Mouse (Mus musculus): ENCODE results near the gene Klf11. TPM values are rescaled to one million over a fixed set of nuclear protein-coding genes. Genes with fewer than 3 reads are reported as not detected.
A peak's percentile ranks its signal among the peaks of the same experiment; 100 is the strongest.

Klf11 gene
- polyA plus RNA-seq, 1 experiment from 2014 or later: 8.7 TPM

DNA sequence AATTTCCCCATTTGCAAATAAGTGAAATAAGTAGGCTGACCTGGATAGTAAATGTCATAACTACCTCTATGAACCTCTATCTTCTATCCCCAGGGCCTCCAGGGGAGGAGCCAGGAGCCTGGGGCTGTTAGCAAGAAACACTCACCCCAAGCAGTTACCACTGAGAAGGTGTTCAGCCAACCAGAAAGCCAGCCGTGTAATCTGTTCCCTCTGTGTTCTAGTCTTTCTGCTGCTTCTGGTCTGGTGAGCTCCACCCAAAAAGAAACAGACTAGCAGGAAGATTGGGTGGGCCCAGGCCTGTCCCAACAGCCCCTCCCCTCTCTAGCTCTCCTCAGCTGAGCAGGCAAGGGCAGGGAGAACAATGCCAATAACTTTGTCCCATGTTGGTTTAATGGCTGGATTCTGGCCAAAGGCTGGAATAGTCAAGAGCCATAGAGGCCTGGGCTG is 6.9 kb upstream of the Klf11 start:
- H3K9ac ChIP-seq (ENCODE audit: low read depth, low read length): no peak overlapping the region; the same call in 1 of the 2 replicates
- DNase-seq (ENCODE audit: low spot score) (no peak), ATAC-seq (replicated peaks; ENCODE audit: low FRiP score) (peak; percentile 94)
- peaks cover 34% of the 10 kb centered on the region for H3K4me1 ChIP-seq (replicated peaks; ENCODE audit: control insufficient read depth, insufficient read depth, low read length)
- no peaks in the 10 kb centered on the region for H3K36me3 ChIP-seq (ENCODE audit: control insufficient read depth, insufficient read depth, low read length)
- H3K27ac ChIP-seq (ENCODE audit: low read depth, low read length): peak overlapping the region; percentile 81
- H3K4me3 ChIP-seq (ENCODE audit: low read depth, low read length): no peak overlapping the region
- WGBS: 48% methylated on average over 1 of the region's 1 CpGs
- no peaks in the 10 kb centered on the region for H3K27me3 ChIP-seq (replicated peaks; ENCODE audit: control insufficient read depth, insufficient read depth, low read length)
- no peaks in the 10 kb centered on the region for H3K9me3 ChIP-seq (ENCODE audit: control insufficient read depth, low read length)
- peak overlapping the region; percentile 36 for H3K4me2 ChIP-seq

DNA sequence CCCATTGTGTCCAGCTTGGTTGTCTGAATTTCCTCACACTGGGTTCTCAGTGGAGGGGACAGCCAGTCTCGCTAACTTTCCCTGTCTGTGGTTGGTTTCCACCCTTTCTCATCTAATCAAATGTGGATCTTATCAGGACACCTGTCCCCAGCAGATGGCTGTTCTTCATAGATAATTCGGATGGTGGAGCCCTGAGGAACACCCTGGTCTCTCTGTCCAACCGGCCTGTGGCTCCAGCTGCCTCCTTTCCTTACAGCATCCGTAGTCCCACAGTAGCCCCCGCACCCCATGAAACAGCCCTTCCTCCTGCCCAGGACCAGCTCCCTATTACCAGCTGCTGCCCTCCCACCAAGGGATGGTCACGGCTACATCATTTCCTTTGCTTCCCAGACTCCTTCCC is 5.2 kb upstream of the Klf11 start:
- Histone ChIP-seq H3K9me3 (ENCODE audit: control insufficient read depth, low read length) (no peaks in the 10 kb centered on the region), H3K4me3 (ENCODE audit: low read depth, low read length) (no peak overlapping the region), H3K27me3 (replicated peaks; ENCODE audit: control insufficient read depth, insufficient read depth, low read length) (no peaks in the 10 kb centered on the region), H3K4me2 (peak overlapping the region; percentile 49), H3K36me3 (ENCODE audit: control insufficient read depth, insufficient read depth, low read length) (no peaks in the 10 kb centered on the region), H3K4me1 (replicated peaks; ENCODE audit: control insufficient read depth, insufficient read depth, low read length) (peaks cover 46% of the 10 kb centered on the region), H3K27ac (ENCODE audit: low read depth, low read length) (peak overlapping the region; percentile 59), H3K9ac (ENCODE audit: low read depth, low read length) (peak overlapping the region; percentile 26)
- no peak for DNase-seq (ENCODE audit: low spot score)
- 52% methylated on average over 6 of the region's 6 CpGs for WGBS
- peak; percentile 72 for ATAC-seq (replicated peaks; ENCODE audit: low FRiP score)

DNA sequence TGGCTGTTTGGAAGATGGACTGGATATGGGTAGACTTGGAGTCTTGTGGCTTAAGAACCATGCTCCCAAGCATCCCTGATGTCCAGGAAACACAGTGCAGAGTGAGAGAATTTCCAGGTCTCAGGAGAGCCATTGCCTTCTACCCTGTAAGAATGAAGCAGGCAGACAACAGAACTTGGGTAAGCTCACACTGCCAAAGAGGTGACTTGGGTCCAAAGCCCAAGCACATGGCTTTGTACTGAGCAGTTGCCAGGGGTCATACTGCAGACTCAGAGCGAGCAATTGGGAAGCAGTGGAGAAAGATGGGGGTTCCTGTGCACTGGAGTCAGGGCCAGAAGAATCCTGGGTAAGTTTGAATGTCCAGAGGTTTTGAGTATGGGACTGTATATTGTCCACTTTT is 3.0 kb upstream of the Klf11 start:
- ATAC-seq (replicated peaks; ENCODE audit: low FRiP score) (no peak), DNase-seq (ENCODE audit: low spot score) (no peak)
- Histone ChIP-seq H3K36me3 (ENCODE audit: control insufficient read depth, insufficient read depth, low read length) (no peaks in the 10 kb centered on the region; the same call in 1 of the 2 replicates), H3K4me2 (no peak overlapping the region), H3K9ac (ENCODE audit: low read depth, low read length) (no peak overlapping the region), H3K27ac (ENCODE audit: low read depth, low read length) (no peak overlapping the region), H3K27me3 (replicated peaks; ENCODE audit: control insufficient read depth, insufficient read depth, low read length) (no peaks in the 10 kb centered on the region), H3K4me1 (replicated peaks; ENCODE audit: control insufficient read depth, insufficient read depth, low read length) (peaks cover 54% of the 10 kb centered on the region), H3K4me3 (ENCODE audit: low read depth, low read length) (no peak overlapping the region), H3K9me3 (ENCODE audit: control insufficient read depth, low read length) (no peaks in the 10 kb centered on the region)
- WGBS: 74% methylated on average over 1 of the region's 1 CpGs

DNA sequence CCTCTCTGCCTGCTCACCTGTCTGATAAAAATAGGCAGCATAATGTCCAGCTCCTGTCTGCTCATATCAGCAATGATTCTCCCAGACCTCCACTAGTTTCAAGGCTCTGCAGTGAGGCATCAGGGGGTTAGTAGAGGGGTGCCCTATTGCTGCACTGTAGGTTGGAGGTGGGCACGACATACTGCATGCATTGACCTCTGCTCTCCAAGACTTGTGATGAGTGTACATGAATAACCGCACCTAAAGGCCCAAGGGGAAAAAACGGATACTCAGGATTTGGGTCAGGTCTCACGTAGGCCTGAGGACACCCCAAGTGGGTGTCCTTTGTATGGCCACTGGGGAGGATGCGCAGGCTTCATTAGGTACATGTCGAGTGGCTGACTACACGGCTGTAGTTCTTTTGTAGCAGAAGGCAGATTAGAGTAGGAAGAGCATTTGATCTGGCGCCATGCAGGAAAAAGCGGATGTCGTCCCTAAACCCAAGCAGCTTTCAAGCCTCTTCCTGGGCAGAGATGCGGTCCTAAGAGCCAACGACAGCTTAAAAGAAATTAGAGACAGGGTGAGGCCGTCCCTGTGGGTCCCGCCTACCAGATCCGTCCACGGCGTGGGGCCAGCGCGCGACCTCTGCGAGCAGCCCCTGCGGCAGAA is 535 bp upstream of the Klf11 start:
- 7% methylated on average over 22 of the region's 22 CpGs for WGBS
- DNase-seq (ENCODE audit: low spot score): no peak

DNA sequence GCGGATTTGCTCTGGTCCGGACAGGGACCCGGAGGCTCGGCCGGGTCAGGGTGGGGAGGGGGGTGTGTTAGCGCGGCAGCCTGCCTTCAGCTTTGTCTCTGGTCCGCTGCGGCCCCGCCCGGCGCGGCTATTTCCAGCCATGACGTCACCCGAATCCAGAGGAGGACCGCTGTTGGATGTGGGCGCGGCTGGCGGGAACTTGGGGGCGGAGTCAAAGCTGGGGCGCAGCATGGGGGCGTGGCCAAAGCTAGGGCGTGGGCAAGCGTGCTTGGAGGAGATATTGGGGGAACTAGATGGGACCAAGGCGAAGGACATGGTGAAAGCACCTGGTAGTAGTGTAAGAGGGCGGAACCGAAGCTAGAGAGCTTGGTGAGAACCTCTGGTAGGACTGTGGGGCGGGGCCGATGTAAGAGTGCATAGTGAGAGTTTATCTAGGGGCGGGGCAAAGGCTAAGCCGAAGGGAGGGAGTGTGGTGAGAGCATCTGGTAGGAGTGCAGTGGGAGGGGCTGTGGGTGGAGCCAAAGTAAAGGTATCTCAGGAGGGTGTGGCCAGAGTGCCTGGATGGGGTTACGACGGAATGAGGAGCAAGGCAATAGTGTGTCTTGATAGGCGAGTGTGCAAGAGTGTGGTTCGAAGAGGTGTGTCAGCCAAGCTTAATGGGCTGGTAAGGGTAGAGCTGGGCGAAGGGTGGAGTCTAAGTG is 718 bp downstream of the Klf11 start:
- ATAC-seq (replicated peaks; ENCODE audit: low FRiP score) (peak; percentile 89), DNase-seq (ENCODE audit: low spot score) (peak; percentile 99)
- peak overlapping the region; percentile 94 for H3K9ac ChIP-seq (ENCODE audit: low read depth, low read length)
- H3K4me3 ChIP-seq (ENCODE audit: low read depth, low read length): peak overlapping the region; percentile 93
- 1% methylated on average over 36 of the region's 36 CpGs for WGBS
- no peaks in the 10 kb centered on the region for H3K27me3 ChIP-seq (replicated peaks; ENCODE audit: control insufficient read depth, insufficient read depth, low read length)
- peaks cover 22% of the 10 kb centered on the region for H3K36me3 ChIP-seq (ENCODE audit: control insufficient read depth, insufficient read depth, low read length)
- no peaks in the 10 kb centered on the region for H3K9me3 ChIP-seq (ENCODE audit: control insufficient read depth, low read length)
- H3K27ac ChIP-seq (ENCODE audit: low read depth, low read length): peak overlapping the region; percentile 96
- peaks cover 32% of the 10 kb centered on the region for H3K4me1 ChIP-seq (replicated peaks; ENCODE audit: control insufficient read depth, insufficient read depth, low read length)
- H3K4me2 ChIP-seq: peak overlapping the region; percentile 86

More for the DNA sequence above, 535 bp upstream of the Klf11 start:
- peak overlapping the region; percentile 93 for H3K4me3 ChIP-seq (ENCODE audit: low read depth, low read length)
- peaks cover 38% of the 10 kb centered on the region for H3K4me1 ChIP-seq (replicated peaks; ENCODE audit: control insufficient read depth, insufficient read depth, low read length)
- H3K27me3 ChIP-seq (replicated peaks; ENCODE audit: control insufficient read depth, insufficient read depth, low read length): no peaks in the 10 kb centered on the region
- no peak for ATAC-seq (replicated peaks; ENCODE audit: low FRiP score)
- H3K4me2 ChIP-seq: peak overlapping the region; percentile 86
- no peaks in the 10 kb centered on the region for H3K9me3 ChIP-seq (ENCODE audit: control insufficient read depth, low read length)
- peaks cover 14% of the 10 kb centered on the region for H3K36me3 ChIP-seq (ENCODE audit: control insufficient read depth, insufficient read depth, low read length)
- peak overlapping the region; percentile 85 for H3K27ac ChIP-seq (ENCODE audit: low read depth, low read length)
- H3K9ac ChIP-seq (ENCODE audit: low read depth, low read length): peak overlapping the region; percentile 94

DNA sequence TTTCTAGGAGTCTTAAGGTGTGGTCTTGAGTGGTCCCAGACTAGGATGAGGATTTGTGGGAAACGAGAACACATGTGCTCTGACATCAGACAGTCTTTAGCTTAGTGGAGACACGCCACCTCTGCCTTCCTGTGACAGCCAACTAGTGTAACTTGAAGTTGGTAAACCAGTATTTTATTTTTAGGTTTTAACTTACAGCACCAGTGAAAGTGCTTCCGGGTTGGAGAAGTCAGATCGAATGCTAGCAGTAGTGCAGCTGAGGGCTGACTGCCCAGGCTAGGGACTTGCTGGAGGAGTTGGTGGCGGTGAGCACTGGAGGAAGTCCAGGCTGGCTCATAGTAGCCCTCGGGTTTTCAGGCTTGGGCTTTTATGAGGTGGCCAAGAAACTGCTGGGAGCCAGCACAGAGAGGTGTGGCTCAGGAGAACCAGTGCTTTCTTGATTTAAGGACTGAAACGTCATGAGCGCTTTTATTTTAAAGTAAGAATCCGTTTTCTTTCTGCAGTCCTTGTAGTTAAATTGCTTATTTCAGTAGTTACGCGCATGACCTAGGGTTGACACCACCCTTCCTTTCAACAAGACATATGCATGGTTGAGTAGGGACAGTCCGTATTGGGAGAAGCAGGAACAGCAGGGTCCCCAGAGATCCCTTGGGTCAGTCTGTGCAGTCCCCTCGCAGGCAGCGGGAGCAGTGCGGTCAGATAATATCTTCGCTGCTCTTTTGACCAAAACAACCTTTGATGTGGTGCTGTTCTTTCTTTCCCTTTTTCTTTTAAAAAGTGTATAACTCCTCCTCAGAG is 3.2 kb downstream of the Klf11 start:
- WGBS: 87% methylated on average over 16 of the region's 16 CpGs
- no peak overlapping the region for H3K4me2 ChIP-seq
- ATAC-seq (replicated peaks; ENCODE audit: low FRiP score): no peak

DNA sequence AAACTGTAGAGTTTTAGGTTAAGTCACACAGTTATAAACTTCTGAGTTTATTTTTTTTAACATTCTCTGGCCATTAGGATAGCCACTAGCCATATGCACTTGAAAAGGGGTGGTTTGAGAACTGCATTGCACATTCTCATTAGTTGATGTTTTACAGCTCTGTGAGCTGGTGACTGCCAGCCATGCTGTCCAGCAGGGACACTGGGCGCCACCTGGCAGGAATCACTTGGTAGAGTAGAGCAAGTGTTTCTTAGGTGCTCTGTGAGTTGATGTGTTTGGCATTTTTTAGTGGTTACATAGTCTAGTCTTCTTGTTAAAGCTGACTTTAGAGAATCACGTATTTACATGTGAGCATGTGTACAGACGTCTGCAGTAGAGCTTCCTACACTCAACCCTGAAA is 5.4 kb downstream of the Klf11 start:
- no peak overlapping the region for H3K4me3 ChIP-seq (ENCODE audit: low read depth, low read length)
- WGBS: 86% methylated on average over 3 of the region's 3 CpGs

More for the DNA sequence above, 3.2 kb downstream of the Klf11 start:
- Histone ChIP-seq H3K9ac (ENCODE audit: low read depth, low read length) (no peak overlapping the region), H3K9me3 (ENCODE audit: control insufficient read depth, low read length) (no peaks in the 10 kb centered on the region), H3K27me3 (replicated peaks; ENCODE audit: control insufficient read depth, insufficient read depth, low read length) (no peaks in the 10 kb centered on the region), H3K27ac (ENCODE audit: low read depth, low read length) (no peak overlapping the region), H3K36me3 (ENCODE audit: control insufficient read depth, insufficient read depth, low read length) (peaks cover 29% of the 10 kb centered on the region), H3K4me1 (replicated peaks; ENCODE audit: control insufficient read depth, insufficient read depth, low read length) (peaks cover 46% of the 10 kb centered on the region), H3K4me3 (ENCODE audit: low read depth, low read length) (no peak overlapping the region)
- no peak for DNase-seq (ENCODE audit: low spot score)

DNA sequence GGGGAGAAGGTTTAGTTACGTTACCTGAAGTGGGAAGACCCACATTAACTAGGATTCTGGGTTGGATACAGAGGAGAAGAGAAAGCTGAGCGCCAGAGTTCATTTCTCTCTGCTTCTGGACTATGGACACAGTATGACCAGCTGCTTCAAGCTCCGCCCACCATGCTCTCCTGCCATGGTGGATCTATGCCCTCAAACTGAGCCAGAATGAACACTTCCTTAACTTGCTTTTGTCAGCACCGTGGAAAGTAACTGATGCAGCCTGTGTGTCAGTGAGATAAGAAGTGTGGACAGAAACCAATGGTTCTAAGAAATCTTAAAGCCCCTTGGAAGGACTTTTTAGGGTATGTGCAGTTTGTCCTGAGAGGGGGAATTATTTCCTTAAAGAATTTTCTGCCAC is 7.9 kb downstream of the Klf11 start:
- no peak overlapping the region for H3K9ac ChIP-seq (ENCODE audit: low read depth, low read length)
- 72% methylated on average over 4 of the region's 4 CpGs for WGBS
- H3K4me3 ChIP-seq (ENCODE audit: low read depth, low read length): no peak overlapping the region
- peaks cover 23% of the 10 kb centered on the region for H3K4me1 ChIP-seq (replicated peaks; ENCODE audit: control insufficient read depth, insufficient read depth, low read length)
- H3K27me3 ChIP-seq (replicated peaks; ENCODE audit: control insufficient read depth, insufficient read depth, low read length): no peaks in the 10 kb centered on the region
- peaks cover 41% of the 10 kb centered on the region for H3K36me3 ChIP-seq (ENCODE audit: control insufficient read depth, insufficient read depth, low read length)
- peak overlapping the region; percentile 19; the same call in 1 of the 2 replicates for H3K27ac ChIP-seq (ENCODE audit: low read depth, low read length)
- DNase-seq (ENCODE audit: low spot score): no peak
- H3K4me2 ChIP-seq: peak overlapping the region; percentile 14
- no peaks in the 10 kb centered on the region for H3K9me3 ChIP-seq (ENCODE audit: control insufficient read depth, low read length)
- peak; percentile 61 for ATAC-seq (replicated peaks; ENCODE audit: low FRiP score)

More for the DNA sequence above, 5.4 kb downstream of the Klf11 start:
- ATAC-seq (replicated peaks; ENCODE audit: low FRiP score): no peak
- Histone ChIP-seq H3K27ac (ENCODE audit: low read depth, low read length) (0 out of 2 replicates have a peak overlapping the region, but pooled peaks have one; percentile 7), H3K4me1 (replicated peaks; ENCODE audit: control insufficient read depth, insufficient read depth, low read length) (peaks cover 35% of the 10 kb centered on the region), H3K36me3 (ENCODE audit: control insufficient read depth, insufficient read depth, low read length) (peaks cover 36% of the 10 kb centered on the region), H3K9me3 (ENCODE audit: control insufficient read depth, low read length) (no peaks in the 10 kb centered on the region), H3K4me2 (no peak overlapping the region), H3K9ac (ENCODE audit: low read depth, low read length) (no peak overlapping the region), H3K27me3 (replicated peaks; ENCODE audit: control insufficient read depth, insufficient read depth, low read length) (no peaks in the 10 kb centered on the region)
- DNase-seq (ENCODE audit: low spot score): no peak
